Mouse (Mus musculus) heart, postnatal 0 days (tissue): ENCODE data around the gene Cd300ld. TPM values are rescaled to one million over a fixed set of nuclear protein-coding genes. Genes with fewer than 3 reads are reported as not detected.

Experiments
- ATAC-seq: fragments of 200-750 bp; cut with Nextera tagmentation; 2 replicates; pipeline ENCODE4 v1.8.0; 2017; ENCODE audit warnings: low read depth, moderate number of reproducible peaks, moderate library complexity; ENCODE audit not compliant: insufficient read depth
- DNase-seq: peaks from one replicate; pipeline ENCODE4 v3.0.0-alpha.2; 2016; ENCODE audit warnings: low spot score
- H3K27ac ChIP-seq: fragments of 300-500 bp; sonication (generic); 2 replicates; pipeline ENCODE4 v1.5.1; 2014; ENCODE audit warnings: low read depth, mild to moderate bottlenecking
- H3K27me3 ChIP-seq: fragments of 300-500 bp; sonication (generic); 2 replicates; pipeline ENCODE4 v1.6.1; 2014; ENCODE audit warnings: low read length, mixed read lengths; ENCODE audit not compliant: control insufficient read depth, insufficient read depth
- H3K36me3 ChIP-seq: fragments of 300-500 bp; sonication (generic); replicated peaks from 2 replicates; pipeline ENCODE4 v1.6.1; 2014; ENCODE audit warnings: low read length, mixed read lengths; ENCODE audit not compliant: control insufficient read depth, insufficient read depth
- H3K4me1 ChIP-seq: fragments of 300-500 bp; sonication (generic); 2 replicates; pipeline ENCODE4 v1.6.1; 2014; ENCODE audit warnings: antibody characterized with exemption; ENCODE audit not compliant: control insufficient read depth, insufficient read depth
- H3K4me2 ChIP-seq: fragments of 300-500 bp; sonication (generic); 2 replicates; pipeline ENCODE4 v1.6.1; 2014; ENCODE audit warnings: low read depth, mild to moderate bottlenecking, low read length, moderate library complexity
- H3K4me3 ChIP-seq: fragments of 300-500 bp; sonication (generic); 2 replicates; pipeline ENCODE4 v1.5.1; 2014; ENCODE audit warnings: low read depth, low read length
- H3K9ac ChIP-seq: fragments of 300-500 bp; sonication (generic); replicated peaks from 2 replicates; pipeline ENCODE4 v1.6.1; 2014; ENCODE audit warnings: low read depth, low read length, mixed read lengths
- H3K9me3 ChIP-seq: fragments of 300-500 bp; sonication (generic); replicated peaks from 2 replicates; pipeline ENCODE4 v1.6.1; 2016; ENCODE audit warnings: low read length; ENCODE audit not compliant: control insufficient read depth
- CTCF ChIP-seq: IDR thresholded peaks from 2 replicates; pipeline ENCODE4 v1.5.1; 2016; ENCODE audit warnings: antibody characterized with exemption, control low read depth, low read depth
- EP300 ChIP-seq: IDR thresholded peaks from 2 replicates; pipeline ENCODE4 v1.6.1; 2016; ENCODE audit warnings: antibody characterized with exemption, low read depth
- WGBS: fragments of 180-500 bp; shearing (Covaris S2); extraction: QIAGEN DNeasy Blood & Tissue Kit; methylation state at CpG from one replicate; pipeline ENCODE4 v1.1.7; 2014; 5-methylcytosine and 5-hydroxymethylcytosine counted together
- polyA plus RNA-seq: library from polyadenylated mRNA; unstranded; fragments of >200 nt; fragmentation: Nextera tagmentation; extraction: Ambion mirVana; gene quantifications from 2 replicates; pipeline ENCODE4 v1.2.1, GENCODE M21; 2015
- total RNA-seq: library from RNA; depleted of rRNA; stranded (reverse); fragments of >200 nt; gene quantifications from 2 replicates; pipeline ENCODE4 v1.2.3, GENCODE M21; 2014; ENCODE audit warnings: low replicate concordance

Cd300ld gene
- total and polyA plus RNA-seq, 2 experiments from 2014 or later: 0.31 TPM; not detected in 1

DNA sequence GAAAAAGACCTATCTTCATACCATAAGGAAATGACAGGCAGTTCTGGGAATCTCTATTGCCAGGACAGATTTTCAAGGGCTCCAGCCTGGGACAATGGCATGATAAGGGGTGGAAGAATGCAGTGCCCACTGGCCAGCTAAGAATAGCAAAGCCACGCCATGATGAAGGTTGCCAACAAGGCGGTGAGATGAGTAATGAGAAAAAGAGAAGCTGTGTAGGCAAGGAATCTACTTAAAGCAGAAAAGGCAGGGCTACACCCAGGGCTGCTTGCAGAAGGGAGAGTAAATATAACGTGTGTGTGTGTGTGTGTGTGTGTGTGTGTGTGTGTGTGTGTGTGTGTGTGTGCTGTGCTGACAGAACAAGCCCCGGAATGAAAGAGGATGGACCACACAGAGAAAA lies 7.9 kb downstream of the Cd300ld start:
- DNase-seq (peak; percentile 25), ATAC-seq (no peak)
- Histone ChIP-seq H3K4me3 (no peak overlapping the region), H3K27ac (no peak overlapping the region), H3K4me1 (no peaks in the 10 kb centered on the region), H3K9ac (no peak overlapping the region), H3K36me3 (no peaks in the 10 kb centered on the region), H3K27me3 (no peaks in the 10 kb centered on the region), H3K9me3 (0 out of 2 replicates have a peak, but pooled peaks cover 9% of the 10 kb centered on the region), H3K4me2 (no peak overlapping the region)
- TF ChIP-seq CTCF (no peak), EP300 (no peak)
- 42% methylated on average over 4 of the region's 4 CpGs for WGBS

DNA sequence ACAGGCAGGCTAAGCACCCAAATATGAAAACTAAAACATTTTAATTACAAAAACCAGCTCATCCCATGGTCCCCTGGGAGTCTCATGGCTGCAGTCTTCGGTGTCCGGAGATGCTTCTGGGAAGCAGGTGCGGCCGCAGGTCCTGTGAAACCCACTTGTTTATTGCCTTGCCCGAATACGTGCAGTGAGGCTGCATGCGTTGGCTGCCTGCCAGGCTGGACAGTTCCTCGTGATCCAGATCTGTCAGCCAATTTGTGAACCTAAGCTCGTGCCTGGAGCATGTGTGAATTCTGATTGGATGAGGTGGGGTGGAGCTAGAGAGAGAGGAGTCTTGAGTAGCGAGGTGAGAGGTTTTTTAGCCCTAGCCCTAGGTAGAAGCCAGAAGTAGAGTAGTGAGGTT lies 17.0 kb downstream of the Cd300ld start:
- Histone ChIP-seq H3K4me1 (no peaks in the 10 kb centered on the region), H3K4me3 (no peak overlapping the region), H3K36me3 (no peaks in the 10 kb centered on the region), H3K27me3 (no peaks in the 10 kb centered on the region), H3K27ac (no peak overlapping the region), H3K9me3 (no peaks in the 10 kb centered on the region), H3K4me2 (no peak overlapping the region), H3K9ac (no peak overlapping the region)
- WGBS: 72% methylated on average over 10 of the region's 10 CpGs
- ATAC-seq (no peak), DNase-seq (no peak)
- TF ChIP-seq EP300: no peak
- TF ChIP-seq CTCF: no peak

GRCm38 (mm10) chr11:114968752-114969207 lies 20.9 kb downstream of the Cd300ld start, which contains the start of gene Cd300c:
Gene Cd300c (minus strand): TSS chr11:114969157.
- H3K36me3 ChIP-seq: no peaks in the 10 kb centered on the region
- no peak within 1 kb of the TSS for H3K4me2 ChIP-seq
- no peak within 1 kb of the TSS for H3K27ac ChIP-seq
- 86% methylated on average over 9 of the region's 9 CpGs for WGBS
- no peak within 1 kb of the TSS for H3K9ac ChIP-seq
- H3K4me3 ChIP-seq: no peak within 1 kb of the TSS
- H3K27me3 ChIP-seq: no peaks in the 10 kb centered on the region
- no peaks in the 10 kb centered on the region for H3K9me3 ChIP-seq
- no peak for ATAC-seq
- TF ChIP-seq EP300: no peak
- no peak for DNase-seq
- no peaks in the 10 kb centered on the region for H3K4me1 ChIP-seq

DNA sequence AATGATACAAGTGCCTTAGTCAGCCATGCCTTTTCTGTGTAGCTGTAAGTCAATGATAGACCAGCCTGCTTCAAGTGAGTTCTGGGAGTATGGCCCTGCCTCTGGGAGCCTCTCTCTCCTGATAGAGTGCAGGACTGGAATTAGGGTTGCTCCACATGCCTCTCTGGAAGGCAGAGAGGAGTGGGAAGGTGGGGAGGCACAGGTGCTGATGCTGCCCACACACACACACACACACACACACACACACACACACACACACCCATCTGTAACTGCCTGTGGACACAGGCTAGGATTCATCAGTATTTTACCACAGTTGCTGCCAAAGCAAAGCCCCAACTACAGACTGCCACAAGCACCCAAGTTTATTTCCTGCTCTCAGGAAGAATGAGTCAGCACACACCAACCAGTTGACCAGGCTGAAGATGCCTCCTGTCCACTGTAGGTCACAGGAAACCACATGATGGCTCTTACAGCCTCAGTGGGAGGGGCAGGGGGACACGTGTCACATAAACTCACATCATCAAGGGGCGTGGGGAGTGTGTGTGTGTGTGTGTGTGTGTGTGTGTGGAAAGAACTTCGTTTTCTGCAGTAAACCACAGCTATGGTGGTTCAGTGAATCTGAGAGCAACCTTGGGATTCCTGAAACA lies 24.4 kb downstream of the Cd300ld start:
- H3K36me3 ChIP-seq: no peaks in the 10 kb centered on the region
- no peaks in the 10 kb centered on the region for H3K9me3 ChIP-seq
- TF ChIP-seq CTCF (no peak), EP300 (no peak)
- H3K4me3 ChIP-seq: no peak overlapping the region
- ATAC-seq (peak; percentile 44; the same call in 1 of the 2 replicates), DNase-seq (no peak)
- no peak overlapping the region for H3K27ac ChIP-seq
- no peak overlapping the region for H3K9ac ChIP-seq
- H3K27me3 ChIP-seq: no peaks in the 10 kb centered on the region
- H3K4me1 ChIP-seq: no peaks in the 10 kb centered on the region
- WGBS: 34% methylated on average over 3 of the region's 3 CpGs
- H3K4me2 ChIP-seq: no peak overlapping the region

- no peaks in the 10 kb centered on the region for H3K27me3 ChIP-seq
- no peak for TF ChIP-seq CTCF
- DNase-seq: no peak
- H3K9ac ChIP-seq: no peak overlapping the region
- WGBS: 44% methylated on average over 1 of the region's 1 CpGs
- no peak overlapping the region for H3K4me2 ChIP-seq
- ATAC-seq: no peak
- no peak overlapping the region for H3K4me3 ChIP-seq
- no peaks in the 10 kb centered on the region for H3K4me1 ChIP-seq
- H3K9me3 ChIP-seq: no peaks in the 10 kb centered on the region
- H3K36me3 ChIP-seq: no peaks in the 10 kb centered on the region
- H3K27ac ChIP-seq: no peak overlapping the region
These were observed 29.4 kb downstream of the Cd300ld start for GRCm38 (mm10) chr11:114960369-114960768.

DNA sequence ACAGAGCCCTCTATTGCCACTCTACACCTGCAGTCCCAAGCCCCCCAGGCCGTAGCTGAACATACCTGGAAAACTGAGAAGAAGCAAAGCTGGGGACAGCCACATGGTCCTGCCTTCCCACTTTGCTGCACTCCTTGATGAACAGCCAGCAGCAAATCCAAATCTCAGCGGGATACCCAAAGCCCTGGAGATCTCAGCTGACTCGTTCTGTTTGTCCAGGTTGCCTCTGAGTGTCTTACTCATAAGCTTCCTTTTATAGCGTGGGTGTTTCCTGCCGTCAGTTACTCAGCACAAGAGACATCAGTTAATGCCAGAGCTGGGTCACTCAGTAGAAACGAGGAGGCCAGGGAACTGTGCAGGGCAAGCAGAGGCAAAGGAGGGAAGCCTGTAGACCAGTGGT lies 55.6 kb downstream of the Cd300ld start, which contains the start of gene Cd300lb:
Gene Cd300lb (minus strand): TSS at position 243 of the 400 bp plus-strand sequence.
- no peaks in the 10 kb centered on the region for H3K36me3 ChIP-seq
- no peak for DNase-seq
- no peaks in the 10 kb centered on the region for H3K9me3 ChIP-seq
- ATAC-seq: no peak
- no peak within 1 kb of the TSS for H3K4me2 ChIP-seq
- TF ChIP-seq CTCF (no peak), EP300 (no peak)
- WGBS: 29% methylated on average over 6 of the region's 6 CpGs
- H3K9ac ChIP-seq: no peak within 1 kb of the TSS
- no peak within 1 kb of the TSS for H3K4me3 ChIP-seq
- no peak within 1 kb of the TSS for H3K27ac ChIP-seq
- H3K4me1 ChIP-seq: peaks cover 7% of the 10 kb centered on the region
- H3K27me3 ChIP-seq: no peaks in the 10 kb centered on the region
